Mouse (Mus musculus) left cerebral cortex, postnatal 36 days (tissue): ENCODE measurements around the gene Hdhd5. TPM values are rescaled to one million over a fixed set of nuclear protein-coding genes. Genes with fewer than 3 reads are reported as not detected.

ENCODE experiments used
- DNase-seq, 2 experiments: peaks; one replicate each; pipeline ENCODE4 v3.0.0; 2021 to 2022; ENCODE audit warnings: low spot score in 2 of 2, mixed read lengths in 1 of 2
- intact Hi-C: fragments of 180-260 bp; cut with DNase I; formaldehyde crosslinking; loops from one replicate; pipeline ENCODE4 v1.15.1; 2025
- total RNA-seq, 2 experiments: library from RNA; stranded (reverse); gene quantifications; 2 replicates each; pipeline ENCODE4 v1.2.3; 2021

Gene Hdhd5
- total RNA-seq, 2 experiments from 2014 or later, result 30.9 to 44.9 TPM

- no peak for DNase-seq
- intact Hi-C loops, result no loop called here
Observed at GRCm38 (mm10) chr6:120489461-120489860, 41.7 kb downstream of the Hdhd5 start.

GRCm38 (mm10) chr6:120488647-120489046 is 42.5 kb downstream of the Hdhd5 start:
- intact Hi-C loops, result no loop called here
- no peak for DNase-seq

GRCm38 (mm10) chr6:120486051-120486510 is 45.0 kb downstream of the Hdhd5 start:
- intact Hi-C loops, result no loop called here
- DNase-seq, result peak in 1 of 2 experiments; percentile 13

- intact Hi-C loops, result no loop called here
- DNase-seq, result no peak
Observed at GRCm38 (mm10) chr6:120485038-120485437, 46.1 kb downstream of the Hdhd5 start.

GRCm38 (mm10) chr6:120483211-120483626 is 47.9 kb downstream of the Hdhd5 start:
- DNase-seq, result peak; percentile 81 to 86
- intact Hi-C loops, result loop anchor here (5.0 kb wide), 1 partner anchor 41 kb away; no protein-coding TSS in a partner anchor

- intact Hi-C loops, result loop anchor here (5.0 kb wide), 1 partner anchor 40 kb away; no protein-coding TSS in a partner anchor
- DNase-seq, result no peak
Observed at GRCm38 (mm10) chr6:120482756-120483155, 48.4 kb downstream of the Hdhd5 start.

GRCm38 (mm10) chr6:120482021-120482420 is 49.1 kb downstream of the Hdhd5 start:
- DNase-seq, result no peak
- intact Hi-C loops, result loop anchor here (5.0 kb wide), 1 partner anchor 40 kb away; no protein-coding TSS in a partner anchor

GRCm38 (mm10) chr6:120481538-120481937 is 49.6 kb downstream of the Hdhd5 start:
- DNase-seq, result no peak
- intact Hi-C loops, result loop anchor here (5.0 kb wide), 1 partner anchor 39 kb away; no protein-coding TSS in a partner anchor

- intact Hi-C loops, result loop anchor here (5.0 kb wide), 1 partner anchor 38 kb away; no protein-coding TSS in a partner anchor
- DNase-seq, result peak; percentile 67 to 70
Observed at GRCm38 (mm10) chr6:120480361-120480760, 50.8 kb downstream of the Hdhd5 start.

GRCm38 (mm10) chr6:120479302-120479701 is 51.8 kb downstream of the Hdhd5 start:
- intact Hi-C loops, result no loop called here
- no peak for DNase-seq

- DNase-seq, result no peak
- intact Hi-C loops, result no loop called here
Observed at GRCm38 (mm10) chr6:120475288-120475687, 55.8 kb downstream of the Hdhd5 start.

- intact Hi-C loops, result no loop called here
- DNase-seq, result no peak
Observed at GRCm38 (mm10) chr6:120473427-120473826, 57.7 kb downstream of the Hdhd5 start.

GRCm38 (mm10) chr6:120472455-120473140 is 58.5 kb downstream of the Hdhd5 start:
- intact Hi-C loops, result no loop called here
- no peak for DNase-seq

- intact Hi-C loops, result no loop called here
- DNase-seq, result no peak
Observed at GRCm38 (mm10) chr6:120471991-120472441, 59.1 kb downstream of the Hdhd5 start.

GRCm38 (mm10) chr6:120470666-120471065 is 60.5 kb downstream of the Hdhd5 start:
- intact Hi-C loops, result no loop called here
- no peak for DNase-seq

- intact Hi-C loops, result no loop called here
- no peak for DNase-seq
Observed at GRCm38 (mm10) chr6:120469770-120470169, 61.3 kb downstream of the Hdhd5 start.

GRCm38 (mm10) chr6:120469268-120469667 is 61.9 kb downstream of the Hdhd5 start:
- intact Hi-C loops, result no loop called here
- DNase-seq, result no peak

- intact Hi-C loops, result no loop called here
- DNase-seq, result no peak
Observed at GRCm38 (mm10) chr6:120468259-120468658, 62.9 kb downstream of the Hdhd5 start.

GRCm38 (mm10) chr6:120466609-120467329 is 64.3 kb downstream of the Hdhd5 start:
- DNase-seq, result no peak
- intact Hi-C loops, result no loop called here

- intact Hi-C loops, result no loop called here
- no peak for DNase-seq
Observed at GRCm38 (mm10) chr6:120465393-120465792, 65.7 kb downstream of the Hdhd5 start.
